In the genomic region with DNA sequence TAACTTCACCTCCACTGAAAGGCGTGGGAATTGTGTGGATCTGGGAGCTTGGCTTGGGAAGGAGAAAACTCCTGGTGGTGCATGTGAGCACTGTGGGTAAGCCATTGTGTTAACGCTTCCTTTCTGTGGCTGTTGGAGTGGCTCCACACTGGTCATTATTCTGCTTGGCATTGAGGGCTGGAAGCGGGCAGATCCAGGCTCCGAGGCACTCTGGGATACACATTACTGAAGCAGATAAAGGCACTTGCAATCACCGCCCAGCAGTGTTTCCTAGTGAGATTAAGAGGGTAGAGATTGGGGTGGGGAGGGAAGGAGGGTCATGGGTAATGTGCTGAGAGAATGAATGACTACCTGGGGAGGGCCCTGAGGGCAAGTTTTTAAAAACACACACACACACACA, we compare ENCODE assay signal across 12 mouse cellular contexts.
DNase-seq lines count a peak whose midpoint lies in the region; ATAC-seq and TF ChIP-seq lines count a peak whose summit lies in the region.
"Had no signal": no experiment of that assay in that cellular context is flagged by ENCODE, and none has a peak within 500 bp of the region (broad histone marks: within the 10 kb centered on the region; RNA-seq: fewer than 3 reads in every experiment).

No protein-coding gene starts in this region.

- 0 out of 2 replicates have a peak, but pooled peaks have one; percentile 5 for TF ChIP-seq CTCF in lung, postnatal 0 days (IDR thresholded peaks at IDR 0.05)

- 0 out of 2 replicates have a peak, but pooled peaks cover 3% of the 10 kb centered on the region for H3K9me3 ChIP-seq in kidney, embryonic 15.5 days (replicated peaks)
- H3K9me3 ChIP-seq in heart, embryonic 15.5 days (replicated peaks), result no peaks in the 10 kb centered on the region
- H3K9me3 ChIP-seq in lung, postnatal 0 days (ENCODE audit: low read length), result no peaks in the 10 kb centered on the region
- 0 out of 2 replicates have a peak, but pooled peaks cover 3% of the 10 kb centered on the region for H3K9me3 ChIP-seq in liver, embryonic 11.5 days (ENCODE audit: control insufficient read depth, low read length)
- H3K9me3 ChIP-seq: neural tube, embryonic 12.5 days had no signal

- H3K4me2 ChIP-seq in kidney, embryonic 15.5 days, result no peak overlapping the region
- no peak overlapping the region for H3K4me2 ChIP-seq in heart, embryonic 15.5 days
- H3K4me2 ChIP-seq in lung, postnatal 0 days (replicated peaks; ENCODE audit: low read depth, low read length), result no peak overlapping the region
- H3K4me2 ChIP-seq in liver, embryonic 11.5 days, result no peak overlapping the region
- H3K4me2 ChIP-seq: neural tube, embryonic 12.5 days had no signal

- H3K4me3 ChIP-seq in kidney, embryonic 15.5 days (replicated peaks), result no peak overlapping the region
- H3K4me3 ChIP-seq in heart, embryonic 15.5 days, result no peak overlapping the region
- no peak overlapping the region for H3K4me3 ChIP-seq in lung, postnatal 0 days (ENCODE audit: low read depth, low read length)
- no peak overlapping the region for H3K4me3 ChIP-seq in liver, embryonic 11.5 days (ENCODE audit: low read depth, low read length)
- H3K4me3 ChIP-seq: neural tube, embryonic 12.5 days had no signal

- no peak overlapping the region for H3K9ac ChIP-seq in kidney, embryonic 15.5 days
- no peak overlapping the region for H3K9ac ChIP-seq in heart, embryonic 15.5 days
- no peak overlapping the region for H3K9ac ChIP-seq in lung, postnatal 0 days (replicated peaks; ENCODE audit: low read depth)
- H3K9ac ChIP-seq in liver, embryonic 11.5 days (ENCODE audit: low read depth, low read length), result no peak overlapping the region
- H3K9ac ChIP-seq: neural tube, embryonic 12.5 days had no signal

- no peaks in the 10 kb centered on the region for H3K4me1 ChIP-seq in kidney, embryonic 15.5 days
- H3K4me1 ChIP-seq in heart, embryonic 15.5 days (replicated peaks), result peaks cover 11% of the 10 kb centered on the region
- H3K4me1 ChIP-seq in lung, postnatal 0 days (ENCODE audit: insufficient read depth, low read depth, low read length), result no peaks in the 10 kb centered on the region; the same call in 1 of the 2 replicates
- no peaks in the 10 kb centered on the region for H3K4me1 ChIP-seq in liver, embryonic 11.5 days (replicated peaks; ENCODE audit: control insufficient read depth, insufficient read depth, low read length)
- H3K4me1 ChIP-seq: neural tube, embryonic 12.5 days had no signal

- no peaks in the 10 kb centered on the region for H3K36me3 ChIP-seq in kidney, embryonic 15.5 days
- H3K36me3 ChIP-seq in heart, embryonic 15.5 days, result no peaks in the 10 kb centered on the region
- H3K36me3 ChIP-seq in lung, postnatal 0 days (ENCODE audit: insufficient read depth, low read length), result no peaks in the 10 kb centered on the region
- no peaks in the 10 kb centered on the region for H3K36me3 ChIP-seq in liver, embryonic 11.5 days (ENCODE audit: control insufficient read depth, insufficient read depth, low read length)
- H3K36me3 ChIP-seq: neural tube, embryonic 12.5 days had no signal

- H3K27me3 ChIP-seq in kidney, embryonic 15.5 days, result no peaks in the 10 kb centered on the region
- no peaks in the 10 kb centered on the region for H3K27me3 ChIP-seq in heart, embryonic 15.5 days
- H3K27me3 ChIP-seq in lung, postnatal 0 days (replicated peaks; ENCODE audit: insufficient read depth, low read length), result no peaks in the 10 kb centered on the region
- H3K27me3 ChIP-seq in liver, embryonic 11.5 days (replicated peaks; ENCODE audit: control insufficient read depth, insufficient read depth, low read length), result no peaks in the 10 kb centered on the region
- H3K27me3 ChIP-seq: neural tube, embryonic 12.5 days had no signal

- 68% methylated on average over 5 of the region's 5 CpGs for WGBS in kidney, embryonic 15.5 days
- 23% methylated on average over 5 of the region's 5 CpGs for WGBS in heart, embryonic 15.5 days
- 36% methylated on average over 5 of the region's 5 CpGs for WGBS in lung, postnatal 0 days
- 37% methylated on average over 5 of the region's 5 CpGs for WGBS in liver, embryonic 11.5 days

- ATAC-seq in kidney, embryonic 15.5 days (replicated peaks; ENCODE audit: low FRiP score), result no peak
- peak; percentile 71 for ATAC-seq in heart, embryonic 15.5 days (replicated peaks; ENCODE audit: insufficient number of reproducible peaks, insufficient read depth, low FRiP score, low read depth)
- ATAC-seq in lung, postnatal 0 days, result peak; percentile 68
- ATAC-seq in liver, embryonic 11.5 days (replicated peaks; ENCODE audit: low FRiP score), result no peak

- DNase-seq in kidney, adult 18-20 months, result peak; percentile 7
- peak; percentile 39 to 74 for DNase-seq in heart, adult 18-20 months
- peak; percentile 9 for DNase-seq in lung, postnatal 0 days (ENCODE audit: low spot score)
- DNase-seq in spleen, adult 18-20 months, result no peak
- DNase-seq in liver, embryonic 11.5 days (ENCODE audit: low spot score), result no peak
- DNase-seq in urinary bladder, adult 18-20 months (ENCODE audit: low spot score in 2 of 2), result no peak
- DNase-seq: adrenal gland, adult 2 months; cerebellum, postnatal 14 days had no signal

- no peak for TF ChIP-seq EP300 in lung, postnatal 0 days (IDR thresholded peaks at IDR 0.05)

- H3K27ac ChIP-seq in kidney, embryonic 15.5 days, result no peak overlapping the region
- peak overlapping the region; percentile 66 for H3K27ac ChIP-seq in heart, embryonic 15.5 days
- no peak overlapping the region for H3K27ac ChIP-seq in lung, postnatal 0 days (ENCODE audit: low read length)
- H3K27ac ChIP-seq in liver, embryonic 11.5 days (ENCODE audit: low read depth, low read length), result no peak overlapping the region
- H3K27ac ChIP-seq: macrophage; neural tube, embryonic 12.5 days had no signal

Comparison
In these comparisons a context has a peak if more than half of its experiments do, and no peak if none do; other contexts are left out.
1. DNase-seq: peak in kidney, adult 18-20 months (single experiment), heart, adult 18-20 months (2 of 2) and lung, postnatal 0 days (single experiment); none in spleen, adult 18-20 months (0 of 2), liver, embryonic 11.5 days (single experiment) and urinary bladder, adult 18-20 months (0 of 2).
2. ATAC-seq: peak in heart, embryonic 15.5 days (single experiment) and lung, postnatal 0 days (single experiment); none in kidney, embryonic 15.5 days (single experiment) and liver, embryonic 11.5 days (single experiment).